In genomic region chr17:87282706-87283053, GRCm38 (mm10) we compare ENCODE assay signal across 8 mouse cellular contexts. TPM values are rescaled to one million over a fixed set of nuclear protein-coding genes. Genes with fewer than 3 reads are reported as not detected.
DNase-seq lines count a peak whose midpoint lies in the region; ATAC-seq and TF ChIP-seq lines count a peak whose summit lies in the region.

Gene Ttc7, plus strand, starts transcription at chr17:87282886.

- H3K4me2 ChIP-seq in forebrain, embryonic 11.5 days (ENCODE audit: low read depth, low read length, severe bottlenecking): peak within 1 kb of the TSS; percentile 96
- H3K4me2 ChIP-seq in heart, embryonic 16.5 days (ENCODE audit: low read depth, low read length): peak within 1 kb of the TSS; percentile 100
- peak within 1 kb of the TSS; percentile 100 for H3K4me2 ChIP-seq in liver, embryonic 16.5 days (ENCODE audit: low read depth, low read length)
- H3K4me2 ChIP-seq in neural tube, embryonic 13.5 days: peak within 1 kb of the TSS; percentile 94

- H3K9me3 ChIP-seq in forebrain, embryonic 11.5 days (ENCODE audit: control insufficient read depth, low read length): no peaks in the 10 kb centered on the region
- no peaks in the 10 kb centered on the region for H3K9me3 ChIP-seq in heart, embryonic 16.5 days (replicated peaks; ENCODE audit: control insufficient read depth, low read length)
- no peaks in the 10 kb centered on the region for H3K9me3 ChIP-seq in liver, embryonic 16.5 days (replicated peaks; ENCODE audit: control insufficient read depth, low read length)
- no peaks in the 10 kb centered on the region for H3K9me3 ChIP-seq in neural tube, embryonic 13.5 days

- 2% methylated on average over 29 of the region's 38 CpGs for WGBS in forebrain, embryonic 11.5 days
- WGBS in heart, embryonic 16.5 days: under 1% methylated on average over 34 of the region's 38 CpGs
- 0% methylated on average over 30 of the region's 38 CpGs for WGBS in liver, embryonic 16.5 days (ENCODE audit: insufficient replicate concordance)
- 0% methylated on average over 17 of the region's 38 CpGs for WGBS in neural tube, embryonic 13.5 days

- H3K36me3 ChIP-seq in forebrain, embryonic 11.5 days (ENCODE audit: control insufficient read depth, insufficient read depth, low read length): no peaks in the 10 kb centered on the region
- no peaks in the 10 kb centered on the region for H3K36me3 ChIP-seq in heart, embryonic 16.5 days (ENCODE audit: control insufficient read depth, insufficient read depth)
- H3K36me3 ChIP-seq in liver, embryonic 16.5 days (ENCODE audit: control insufficient read depth, insufficient read depth): no peaks in the 10 kb centered on the region
- H3K36me3 ChIP-seq in neural tube, embryonic 13.5 days: no peaks in the 10 kb centered on the region
- no peaks in the 10 kb centered on the region for H3K36me3 ChIP-seq in testis, adult 2 months (ENCODE audit: control insufficient read depth, insufficient read depth, low read length)

- peak within 1 kb of the TSS; percentile 84 for H3K9ac ChIP-seq in forebrain, embryonic 11.5 days (ENCODE audit: low read length)
- peak within 1 kb of the TSS; percentile 79 for H3K9ac ChIP-seq in heart, embryonic 16.5 days (ENCODE audit: low read length)
- H3K9ac ChIP-seq in liver, embryonic 16.5 days (ENCODE audit: low read depth, low read length): peak within 1 kb of the TSS; percentile 94
- peak within 1 kb of the TSS; percentile 81 for H3K9ac ChIP-seq in neural tube, embryonic 13.5 days

- H3K27me3 ChIP-seq in forebrain, embryonic 11.5 days (ENCODE audit: control insufficient read depth, insufficient read depth, low read length): peaks cover 22% of the 10 kb centered on the region
- peaks cover 14% of the 10 kb centered on the region for H3K27me3 ChIP-seq in heart, embryonic 16.5 days (ENCODE audit: control insufficient read depth, insufficient read depth, low read length)
- no peaks in the 10 kb centered on the region for H3K27me3 ChIP-seq in liver, embryonic 16.5 days (ENCODE audit: control insufficient read depth, insufficient read depth, low read depth, low read length)
- H3K27me3 ChIP-seq in neural tube, embryonic 13.5 days: peaks cover 40% of the 10 kb centered on the region
- H3K27me3 ChIP-seq in testis, adult 2 months (ENCODE audit: control insufficient read depth, insufficient read depth, low read length): peaks cover 3% of the 10 kb centered on the region; the same call in 1 of the 2 replicates

- H3K27ac ChIP-seq in forebrain, embryonic 11.5 days (ENCODE audit: low read depth, low read length): peak within 1 kb of the TSS; percentile 72
- peak within 1 kb of the TSS; percentile 79 for H3K27ac ChIP-seq in heart, embryonic 16.5 days (ENCODE audit: low read length)
- H3K27ac ChIP-seq in liver, embryonic 16.5 days (ENCODE audit: low read length): peak within 1 kb of the TSS; percentile 96
- H3K27ac ChIP-seq in neural tube, embryonic 13.5 days (replicated peaks): peak within 1 kb of the TSS; percentile 86
- peak within 1 kb of the TSS; percentile 80 for H3K27ac ChIP-seq in testis, adult 2 months (ENCODE audit: control insufficient read depth, insufficient read depth, low read depth, low read length)

- H3K4me3 ChIP-seq in forebrain, embryonic 11.5 days (ENCODE audit: low read depth, low read length): peak within 1 kb of the TSS; percentile 70
- peak within 1 kb of the TSS; percentile 64 for H3K4me3 ChIP-seq in heart, embryonic 16.5 days (ENCODE audit: low read length)
- H3K4me3 ChIP-seq in liver, embryonic 16.5 days (ENCODE audit: low read depth, low read length): peak within 1 kb of the TSS; percentile 87
- peak within 1 kb of the TSS; percentile 69 for H3K4me3 ChIP-seq in neural tube, embryonic 13.5 days
- H3K4me3 ChIP-seq in testis, adult 2 months (ENCODE audit: control insufficient read depth, low read depth, low read length): peak within 1 kb of the TSS; percentile 85

- peak; percentile 95 to 96 for DNase-seq in CD8-positive naive resting alpha-beta T cell, adult 2 months (ENCODE audit: low read depth in 2 of 2, low spot score in 2 of 2)
- DNase-seq in c-Kit-positive CD71-negative TER-119-negative erythroid progenitor cells, embryonic 14.5 days (ENCODE audit: low read depth): peak; percentile 91
- DNase-seq in forebrain, embryonic 11.5 days (ENCODE audit: low spot score): peak; percentile 98
- DNase-seq in kidney, postnatal 4 days: peak; percentile 99

- peaks cover 14% of the 10 kb centered on the region for H3K4me1 ChIP-seq in forebrain, embryonic 11.5 days (replicated peaks; ENCODE audit: control insufficient read depth, insufficient read depth, low read length)
- peaks cover 9% of the 10 kb centered on the region; the same call in 1 of the 2 replicates for H3K4me1 ChIP-seq in heart, embryonic 16.5 days (ENCODE audit: control insufficient read depth, insufficient read depth, low read length)
- H3K4me1 ChIP-seq in liver, embryonic 16.5 days (ENCODE audit: control insufficient read depth, low read depth, low read length): peaks cover 43% of the 10 kb centered on the region
- peaks cover 36% of the 10 kb centered on the region for H3K4me1 ChIP-seq in neural tube, embryonic 13.5 days (replicated peaks)
- H3K4me1 ChIP-seq in testis, adult 2 months (ENCODE audit: control insufficient read depth, insufficient read depth, low read length): no peaks in the 10 kb centered on the region; the same call in none of the 2 replicates

- no peak for TF ChIP-seq CTCF in testis, adult 2 months (IDR thresholded peaks at IDR 0.05; ENCODE audit: control insufficient read depth, insufficient read depth, insufficient replicate concordance, low read depth, low read length)

- ATAC-seq in forebrain, embryonic 11.5 days (replicated peaks; ENCODE audit: low FRiP score): peak; percentile 93
- peak; percentile 96 for ATAC-seq in heart, embryonic 16.5 days (replicated peaks; ENCODE audit: extremely low read depth, insufficient read depth, low FRiP score)
- ATAC-seq in liver, embryonic 16.5 days (ENCODE audit: low read depth): peak; percentile 91
- ATAC-seq in neural tube, embryonic 13.5 days (ENCODE audit: low read depth): peak; percentile 95

- TF ChIP-seq POLR2A in testis, adult 2 months (IDR thresholded peaks at IDR 0.05; ENCODE audit: control insufficient read depth, low read depth, low read length): peak; percentile 91

RNA-seq across cellular contexts. Expression of gene Ttc7, which starts in this region (rescaled TPM):
- polyA plus RNA-seq in forebrain, embryonic 11.5 days (2014; fragmentation: Nextera tagmentation; extraction: Ambion mirVana): 4.2 and 4.3 TPM in 2 replicates
- 3.9 and 6.2 TPM in 2 replicates for polyA plus RNA-seq in heart, embryonic 16.5 days (2015; fragmentation: Nextera tagmentation; extraction: Ambion mirVana)
- polyA plus RNA-seq in liver, embryonic 16.5 days (2015; fragmentation: Nextera tagmentation; extraction: Ambion mirVana): 7.6 and 8.3 TPM in 2 replicates
- polyA plus RNA-seq in neural tube, embryonic 13.5 days (2015; fragmentation: Nextera tagmentation; extraction: Ambion mirVana): 4.0 and 4.9 TPM in 2 replicates
- 71.5 and 89.3 TPM in 2 replicates for polyA plus RNA-seq in testis, adult 2 months (2012; rRNA removed)

Comparison
In these comparisons a context has a peak if more than half of its experiments do, and no peak if none do; other contexts are left out.
1. Peak in every context shown above with its lines: DNase-seq, ATAC-seq, H3K4me3 ChIP-seq and H3K27ac ChIP-seq.